Mouse (Mus musculus): ENCODE results near the gene Tff2.

DNA sequence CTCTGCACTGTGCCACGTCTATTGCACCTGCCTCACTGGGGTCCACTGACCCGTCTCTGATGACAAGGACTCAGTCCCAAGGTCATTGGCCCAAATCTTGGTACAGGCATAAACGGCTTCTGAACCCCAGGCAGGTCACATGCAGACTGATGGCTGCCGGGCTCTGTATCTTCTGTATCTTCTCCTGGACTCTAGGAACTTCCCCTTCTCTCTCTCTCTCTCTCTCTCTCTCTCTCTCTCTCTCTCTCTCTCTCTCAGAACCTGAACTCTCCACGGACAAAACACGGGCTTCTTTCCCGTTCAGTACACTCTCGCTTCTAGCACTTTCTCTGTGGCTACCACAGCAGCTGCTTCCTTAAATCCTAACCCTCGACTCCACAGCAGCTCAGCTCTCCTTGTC is 1.9 kb upstream of the Tff2 start:
- TF ChIP-seq GATA1 (IDR thresholded peaks at IDR 0.05; ENCODE audit: borderline replicate concordance, low read length) (no peak), FLI1 (IDR thresholded peaks at IDR 0.05; ENCODE audit: low read length) (no peak)

Measured in megakaryocyte, embryonic 14.5 days (primary cell).